Mouse (Mus musculus): ENCODE data around the gene Ten1.

Gene Ten1

DNA sequence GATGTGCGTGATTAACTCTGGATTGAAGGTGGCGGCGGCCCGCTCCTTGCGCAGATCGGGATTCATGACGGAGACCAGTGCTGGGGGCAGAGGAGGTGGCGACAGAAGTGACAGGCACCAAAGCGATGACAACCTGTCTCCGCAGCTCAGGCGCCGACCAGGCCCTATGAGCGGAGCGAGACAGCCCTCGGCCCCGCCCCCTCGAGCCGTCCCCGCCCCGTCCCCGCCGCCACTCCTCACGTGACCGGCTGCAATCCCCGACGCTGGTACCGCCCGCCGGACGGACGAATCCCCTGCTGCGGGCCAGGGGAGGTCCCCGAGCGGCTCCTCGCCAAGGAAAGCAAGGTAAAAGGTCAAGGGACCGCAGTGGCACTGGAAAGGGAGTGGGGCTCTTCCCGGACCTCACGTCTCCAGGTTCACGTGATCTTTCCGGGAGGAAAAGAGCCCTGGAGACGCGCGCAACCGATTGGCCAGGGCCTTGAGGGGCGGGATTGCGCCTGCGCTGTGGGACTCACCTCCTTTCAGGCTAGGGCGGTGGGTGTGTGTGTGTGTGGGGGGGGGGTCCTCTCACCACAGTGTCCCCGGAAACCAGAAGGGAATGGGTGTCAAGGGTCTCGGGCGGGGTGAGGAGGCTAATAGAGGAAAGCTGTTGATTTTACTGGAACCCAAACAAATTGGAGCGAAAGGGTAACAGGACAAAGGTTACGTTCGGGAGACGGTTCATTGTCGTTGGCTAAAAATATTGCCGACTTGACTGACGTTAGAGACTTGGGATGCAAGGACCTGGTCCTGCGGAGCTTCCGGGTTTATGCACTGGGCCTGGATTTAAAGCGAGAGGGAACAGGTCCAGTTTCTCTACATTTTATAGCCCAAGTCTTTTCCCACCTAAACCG, at the start of gene Ten1, which contains the start of gene Acox1:
TSS of gene Ten1 (plus strand) at position 217 of the 893 bp plus-strand sequence.
TSS of gene Acox1 (minus strand) at position 407 of the 893 bp plus-strand sequence.
- DNase-seq (ENCODE audit: low read depth, low spot score), result peak; percentile 96

DNA sequence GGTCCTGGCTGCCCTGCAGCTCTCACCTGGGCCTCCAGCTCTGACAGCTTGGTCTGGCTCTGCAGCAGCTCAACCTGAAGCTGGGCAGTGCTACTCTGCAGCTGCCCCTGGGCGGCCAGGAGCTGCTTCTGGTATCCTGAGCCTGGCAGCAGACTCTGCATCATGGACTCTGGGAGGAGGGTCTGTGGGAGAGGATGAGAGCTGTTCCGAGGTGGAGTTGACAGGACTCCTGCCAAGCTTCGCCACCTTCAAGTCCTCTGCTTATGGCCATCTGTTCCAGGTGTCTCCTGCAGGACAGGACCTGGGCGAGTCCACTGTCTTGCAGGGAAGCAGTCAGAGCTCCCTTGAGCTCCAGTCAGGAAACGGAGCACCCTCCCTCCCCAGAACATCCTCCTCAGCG, 49.3 kb upstream of the Ten1 start:
- no peak for DNase-seq (ENCODE audit: low read depth, low spot score)

DNA sequence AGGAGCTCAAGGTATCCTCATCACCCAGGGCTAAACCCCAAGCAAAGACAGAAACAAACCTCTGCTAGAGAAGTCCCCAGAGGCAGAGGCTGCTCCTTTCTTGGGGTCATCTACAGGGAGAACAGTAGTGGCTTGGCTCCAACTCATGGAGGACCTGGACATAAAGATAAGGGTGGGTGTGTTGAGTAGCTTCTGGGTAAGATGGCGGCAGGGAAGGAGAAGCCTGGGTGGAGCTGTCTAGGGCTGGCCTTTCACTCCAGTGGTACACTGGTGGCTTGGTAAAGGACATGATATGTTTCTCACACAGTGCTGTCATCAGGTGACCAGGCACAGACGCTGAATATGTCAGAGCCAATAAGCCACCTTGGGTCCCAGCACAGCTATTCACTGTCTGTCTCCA, 47.7 kb upstream of the Ten1 start:
- no peak for DNase-seq (ENCODE audit: low read depth, low spot score)

DNA sequence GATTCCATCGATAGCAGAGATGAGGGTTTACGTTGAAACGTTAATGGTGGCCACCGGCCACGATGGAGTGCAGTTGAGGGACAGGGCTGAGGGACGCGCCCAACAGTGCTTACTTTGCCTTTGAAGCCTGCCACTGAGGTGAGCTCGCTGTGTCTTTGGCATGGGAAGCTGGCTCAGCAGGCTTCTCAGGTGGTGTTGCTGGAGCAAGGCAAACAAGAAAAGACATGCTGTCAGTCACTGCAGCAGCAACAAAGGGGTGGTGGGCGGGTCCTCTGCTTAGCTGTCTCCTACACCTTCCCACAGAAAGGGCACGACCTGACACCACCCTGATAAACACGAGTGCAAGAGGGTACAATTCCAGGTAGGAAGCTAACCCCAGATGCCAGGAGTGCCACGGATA, 37.3 kb upstream of the Ten1 start:
- no peak for DNase-seq (ENCODE audit: low read depth, low spot score)

DNA sequence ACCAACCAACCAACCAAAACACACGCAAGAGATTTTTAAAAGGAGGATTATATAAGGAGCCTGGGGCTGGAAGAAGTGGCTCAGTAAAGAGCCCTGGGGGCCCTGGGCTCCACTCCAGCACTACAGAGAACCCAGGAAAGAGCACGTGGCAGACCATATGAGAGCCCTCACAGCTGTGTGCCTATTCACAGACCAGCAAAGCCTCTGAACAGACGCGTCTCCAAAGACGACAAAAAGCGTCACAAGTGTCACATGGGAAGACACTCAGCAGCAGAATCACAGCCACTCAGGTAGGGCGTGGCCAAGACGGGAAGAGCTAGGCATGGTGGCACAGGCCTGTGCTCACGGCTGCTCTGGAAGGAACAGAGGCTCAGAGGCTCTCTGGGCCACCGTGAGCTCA, 36.5 kb upstream of the Ten1 start:
- no peak for DNase-seq (ENCODE audit: low read depth, low spot score)

DNA sequence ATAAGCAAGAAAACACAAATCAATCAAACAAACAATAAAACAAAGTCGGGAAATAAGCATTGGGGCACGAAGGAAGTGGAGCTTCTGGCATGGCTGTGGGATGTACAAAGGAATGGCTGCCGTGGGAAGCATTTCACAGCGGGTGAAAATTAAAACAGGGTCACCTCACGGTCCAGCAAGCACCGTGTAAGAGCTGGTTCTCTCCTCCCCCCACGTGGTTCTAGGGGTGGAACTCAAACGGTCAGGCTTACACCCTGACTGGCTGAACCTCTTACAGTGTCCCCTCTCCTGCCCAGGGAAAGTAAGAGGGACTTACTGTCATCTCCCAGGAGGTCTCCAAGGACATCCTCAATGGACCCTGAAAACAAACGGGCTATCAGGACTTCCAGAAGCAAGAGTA, 35.7 kb upstream of the Ten1 start:
- no peak for DNase-seq (ENCODE audit: low read depth, low spot score)

DNA sequence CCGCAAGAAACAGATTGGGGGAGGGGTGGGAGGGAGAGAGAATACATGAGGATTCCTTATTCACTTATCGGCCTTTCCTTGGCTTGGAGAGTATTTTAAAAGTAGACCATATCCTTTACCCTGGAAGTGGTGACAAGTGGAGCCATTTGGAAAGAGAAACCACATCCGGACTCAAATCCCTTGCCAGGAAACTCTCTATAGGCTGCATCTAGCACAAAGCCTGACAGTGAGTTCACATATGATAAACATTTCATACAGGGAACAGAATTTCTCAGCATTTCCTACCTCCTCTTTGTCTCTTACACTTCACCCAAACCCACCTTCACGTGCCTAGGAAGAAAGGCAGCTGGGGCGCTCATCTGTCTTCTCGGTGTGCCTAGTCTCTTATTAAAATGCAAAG, 31.4 kb upstream of the Ten1 start:
- DNase-seq (ENCODE audit: low read depth, low spot score), result peak; percentile 8

DNA sequence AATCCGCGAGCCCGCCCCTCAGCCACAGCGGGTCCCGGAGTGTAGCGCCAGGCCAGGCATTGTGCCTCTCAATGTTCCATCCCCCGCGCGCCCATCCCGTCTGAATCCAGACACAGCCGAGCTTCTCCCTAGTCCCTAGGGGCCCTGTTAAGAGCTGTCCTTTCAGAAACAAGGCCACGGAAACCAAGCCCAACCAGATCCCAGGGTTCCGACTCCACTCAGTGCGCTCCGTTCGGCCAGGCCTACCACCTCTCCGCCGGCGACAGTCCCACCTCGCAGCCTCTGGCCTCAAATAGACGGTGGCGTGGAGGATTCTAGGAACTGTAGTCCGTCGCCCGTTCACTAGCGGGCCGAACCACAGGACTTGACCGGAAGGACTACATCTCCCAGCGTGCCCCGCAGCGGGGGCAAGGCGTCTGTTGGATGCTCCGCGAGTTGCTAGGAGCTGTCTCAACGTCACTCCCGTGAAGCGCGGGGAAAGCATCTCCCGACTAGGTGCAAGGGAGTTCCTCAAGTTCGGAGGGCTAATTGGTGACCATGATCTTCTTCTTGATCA, 30.7 kb upstream of the Ten1 start, which contains the start of gene Fbf1:
TSS of gene Fbf1 (minus strand) at position 283 of the 556 bp plus-strand sequence.
- peak; percentile 92 for DNase-seq (ENCODE audit: low read depth, low spot score)

DNA sequence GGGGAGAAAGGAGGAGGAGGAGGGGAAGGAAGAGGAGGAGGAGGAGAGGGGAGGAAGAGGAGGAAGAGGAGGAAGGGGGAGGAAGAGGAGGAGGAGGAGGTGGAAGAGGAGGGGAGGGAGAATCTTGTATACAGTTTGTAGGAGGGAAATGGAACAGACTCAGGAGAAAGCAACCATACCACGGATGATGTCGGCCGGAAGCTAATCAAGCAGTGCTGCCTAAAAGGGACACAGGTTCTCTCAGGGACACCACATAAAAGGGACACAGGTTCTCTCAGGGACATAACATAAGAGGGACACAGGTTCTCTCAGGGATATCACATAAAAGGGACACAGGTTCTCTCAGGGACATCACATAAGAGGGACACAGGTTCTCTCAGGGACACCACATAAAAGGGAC, 29.4 kb upstream of the Ten1 start:
- DNase-seq (ENCODE audit: low read depth, low spot score), result no peak

DNA sequence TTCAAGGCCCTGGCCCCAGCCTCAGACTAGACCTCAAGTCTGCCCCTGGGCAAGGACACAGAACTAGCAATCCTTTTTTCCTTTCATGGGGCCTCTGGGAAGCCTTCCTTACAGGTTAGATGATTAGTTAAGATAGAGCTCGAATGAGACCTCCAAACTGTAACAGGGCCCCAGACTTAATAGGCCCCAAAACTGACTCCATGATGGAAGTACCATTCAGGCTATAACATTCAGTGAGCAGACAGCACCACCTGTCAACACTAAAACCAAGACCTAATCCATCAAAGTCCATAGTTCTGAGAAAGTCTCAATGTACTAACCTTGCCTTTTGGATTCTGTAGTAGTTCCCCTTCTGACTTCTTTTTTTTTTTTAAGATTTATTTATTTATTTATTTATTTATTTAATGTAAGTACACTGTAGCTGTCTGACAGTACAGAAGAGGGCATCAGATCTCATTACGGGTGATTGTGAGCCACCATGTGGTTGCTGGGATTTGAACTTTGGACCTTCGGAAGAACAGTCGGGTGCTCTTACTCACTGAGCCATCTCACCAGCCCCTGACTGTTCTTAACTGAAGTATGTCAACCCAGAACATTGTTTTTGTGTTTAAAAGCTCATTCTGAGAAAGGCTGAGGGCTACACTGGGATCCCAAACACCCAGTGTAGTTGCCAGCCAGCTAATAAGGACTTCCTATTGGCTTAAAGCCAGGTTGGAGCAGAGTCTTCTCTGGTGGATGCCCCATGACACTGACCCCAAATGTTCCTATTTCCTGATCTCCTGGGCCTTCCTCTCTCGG, 28.5 kb upstream of the Ten1 start:
- no peak for DNase-seq (ENCODE audit: low read depth, low spot score)

DNA sequence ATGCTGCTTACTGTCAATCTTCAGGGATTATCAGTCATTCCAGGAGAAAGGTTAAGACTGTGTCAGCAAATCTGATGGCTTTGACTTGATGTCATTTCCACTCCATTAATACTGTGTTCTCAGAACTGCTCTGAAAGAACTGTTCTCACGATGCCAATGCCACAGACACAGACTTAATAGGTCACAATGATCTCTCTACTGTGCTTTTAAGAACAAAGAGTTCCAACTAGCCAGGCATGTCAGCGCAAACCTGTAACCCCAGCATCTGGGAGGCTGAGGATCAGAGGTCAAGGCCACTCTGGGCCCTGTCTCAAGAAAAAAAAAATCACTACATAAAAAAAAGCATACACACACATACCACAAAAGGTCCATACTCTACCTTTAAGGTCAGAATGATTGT, 26.7 kb upstream of the Ten1 start:
- DNase-seq (ENCODE audit: low read depth, low spot score), result no peak

DNA sequence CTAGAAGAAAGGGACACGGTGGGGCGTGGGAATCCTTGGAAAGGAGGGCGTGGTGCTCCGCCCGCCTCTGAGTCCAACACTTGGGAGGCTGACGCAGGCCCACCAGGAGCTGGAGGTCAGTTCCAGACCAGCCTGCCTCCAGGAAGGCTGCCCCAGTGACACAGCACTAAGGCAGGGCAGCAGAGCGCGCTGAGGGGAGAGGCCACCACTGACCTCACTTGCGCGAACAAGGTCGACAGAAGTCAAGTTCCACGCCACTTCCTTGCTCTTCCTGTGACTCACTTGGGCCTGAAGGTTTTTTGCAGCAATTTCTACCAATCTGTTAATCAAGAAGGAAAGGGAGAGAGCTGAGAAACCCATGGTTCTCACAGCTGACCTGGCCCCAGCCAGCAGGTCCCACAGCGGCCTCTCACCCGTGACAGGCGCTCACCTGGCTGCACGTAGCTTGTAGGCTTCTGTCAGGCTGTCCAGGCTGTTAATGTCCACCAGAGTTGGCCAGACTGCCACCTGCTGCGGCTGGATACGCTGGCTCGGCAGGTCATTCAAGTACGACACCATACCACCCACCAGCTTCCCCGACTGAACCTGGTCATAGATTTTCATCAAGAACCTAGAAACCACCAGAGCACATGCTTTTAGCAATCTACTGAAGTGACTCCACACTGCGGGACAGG, 23.7 kb upstream of the Ten1 start:
- no peak for DNase-seq (ENCODE audit: low read depth, low spot score)

DNA sequence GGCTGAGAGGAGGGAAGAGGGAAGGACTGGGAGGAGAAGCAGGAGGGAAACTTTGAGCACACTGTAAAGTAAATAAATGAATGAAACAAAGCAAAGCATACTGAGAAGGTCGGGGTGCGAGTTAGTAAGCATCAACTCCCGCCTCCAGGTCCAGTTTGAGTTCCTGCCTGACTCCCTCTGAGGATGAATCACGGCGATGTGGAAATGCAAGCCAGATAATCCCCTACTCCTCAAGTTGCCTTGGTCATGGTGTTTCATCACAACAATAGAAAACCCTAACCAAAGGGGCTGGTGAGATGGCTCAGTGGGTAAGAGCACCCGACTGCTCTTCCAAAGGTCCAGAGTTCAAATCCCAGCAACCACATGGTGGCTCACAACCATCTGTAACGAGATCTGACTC, 22.6 kb upstream of the Ten1 start:
- no peak for DNase-seq (ENCODE audit: low read depth, low spot score)

DNA sequence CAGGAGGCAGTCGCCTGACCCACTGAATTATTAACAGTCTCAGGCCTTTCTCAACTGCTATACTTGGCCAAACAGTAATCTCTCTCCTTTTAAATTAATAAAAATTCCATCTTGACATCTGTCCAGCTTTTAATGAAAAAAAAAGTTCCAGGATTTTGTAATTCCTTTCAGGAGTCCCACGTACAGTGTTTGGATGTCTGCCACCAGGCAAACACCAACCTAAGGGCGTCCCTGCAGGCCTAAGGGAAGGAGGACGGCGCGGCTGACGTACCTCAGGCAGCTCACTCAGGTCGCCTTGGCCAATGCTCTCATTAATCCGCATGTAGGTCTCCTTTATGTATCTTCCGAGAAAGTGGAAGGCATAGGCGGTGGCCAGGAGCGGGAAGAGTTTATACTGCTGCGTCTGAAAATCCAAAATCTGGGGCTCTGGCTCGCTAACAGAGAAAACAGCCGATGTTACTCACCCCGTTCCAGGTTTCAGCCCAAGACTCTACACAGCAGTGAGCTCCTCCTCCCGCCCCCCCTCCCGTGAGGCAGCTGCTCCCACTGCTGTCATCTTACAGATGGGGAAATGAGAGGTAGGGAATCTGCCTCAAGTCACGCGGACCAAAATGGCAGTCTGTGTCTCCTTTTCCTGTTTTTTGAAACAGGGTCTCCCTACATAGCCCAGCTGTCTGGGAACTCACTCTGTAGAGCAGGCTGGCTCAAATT, 20.1 kb upstream of the Ten1 start:
- DNase-seq (ENCODE audit: low read depth, low spot score), result no peak

DNA sequence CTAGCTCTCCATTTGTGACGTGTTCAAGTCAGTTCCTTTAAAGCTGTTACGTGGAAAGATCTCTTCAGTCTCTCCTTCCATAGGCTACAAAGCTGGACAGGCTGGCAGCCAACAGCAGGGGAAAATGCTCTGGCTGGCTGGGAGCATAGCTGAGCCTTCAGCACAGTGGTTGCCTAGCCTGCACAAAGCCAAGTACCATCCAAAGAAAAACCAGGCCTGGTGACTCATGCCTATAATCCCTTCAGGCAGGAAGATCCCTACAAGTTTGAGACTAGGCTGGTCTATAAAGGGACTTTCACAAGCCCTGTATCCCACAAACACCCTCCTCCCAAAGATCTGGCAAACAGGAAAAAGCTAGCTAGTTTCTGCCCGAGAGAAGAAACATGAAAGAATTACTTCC, 12.8 kb upstream of the Ten1 start:
- no peak for DNase-seq (ENCODE audit: low read depth, low spot score)

DNA sequence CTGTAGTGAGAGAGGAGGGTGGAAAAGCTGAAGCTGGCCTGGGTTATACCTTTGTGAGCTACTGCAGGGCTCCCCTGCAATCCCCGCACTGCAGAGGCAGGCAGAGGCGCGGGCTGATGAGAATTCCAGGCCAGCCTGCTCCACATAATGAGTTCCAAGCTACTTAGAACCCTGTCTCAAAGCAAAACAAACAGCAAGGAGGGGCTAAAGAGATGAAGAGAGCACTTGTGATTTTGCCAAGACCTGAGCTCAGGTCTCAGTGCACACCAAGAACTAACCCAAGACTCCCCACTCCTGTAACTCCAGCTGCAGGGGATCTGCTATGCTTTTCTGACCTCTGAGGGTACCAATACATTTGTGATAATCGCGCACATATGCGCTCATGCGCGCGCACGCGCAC, 12.3 kb upstream of the Ten1 start:
- no peak for DNase-seq (ENCODE audit: low read depth, low spot score)

DNA sequence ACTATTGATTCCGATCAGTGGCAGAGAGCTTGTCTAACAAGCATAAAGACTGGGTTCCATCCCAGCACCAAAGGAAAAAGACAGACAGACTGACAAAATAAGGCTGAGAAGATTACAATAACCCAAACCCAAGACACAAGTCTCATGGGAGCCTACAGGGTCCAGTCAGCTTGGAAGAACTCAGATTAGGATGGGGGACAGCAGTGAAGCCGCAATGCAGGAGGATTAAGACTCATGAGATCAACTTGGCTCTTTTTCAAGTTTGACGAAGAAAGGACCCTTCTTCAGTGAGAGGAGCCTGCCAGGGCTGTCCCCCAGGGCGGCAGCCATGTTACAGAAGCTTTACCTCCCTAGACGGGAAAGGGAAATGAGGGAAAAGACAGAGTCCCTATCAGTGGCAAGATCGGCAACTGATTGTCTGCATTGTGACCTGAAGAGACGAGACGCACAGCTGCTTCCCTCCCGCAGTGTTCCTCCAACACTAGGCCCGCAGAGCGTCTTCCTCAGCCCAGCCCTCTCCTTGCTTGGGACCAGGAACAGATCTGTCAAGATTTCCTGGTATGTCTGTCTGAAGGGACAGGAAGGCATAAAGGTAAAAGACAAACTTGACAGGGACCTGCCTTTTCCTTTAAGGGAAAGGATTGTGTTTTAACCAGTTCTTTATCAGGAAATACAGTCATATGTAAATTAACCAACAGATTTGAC, 11.3 kb upstream of the Ten1 start:
- no peak for DNase-seq (ENCODE audit: low read depth, low spot score)

DNA sequence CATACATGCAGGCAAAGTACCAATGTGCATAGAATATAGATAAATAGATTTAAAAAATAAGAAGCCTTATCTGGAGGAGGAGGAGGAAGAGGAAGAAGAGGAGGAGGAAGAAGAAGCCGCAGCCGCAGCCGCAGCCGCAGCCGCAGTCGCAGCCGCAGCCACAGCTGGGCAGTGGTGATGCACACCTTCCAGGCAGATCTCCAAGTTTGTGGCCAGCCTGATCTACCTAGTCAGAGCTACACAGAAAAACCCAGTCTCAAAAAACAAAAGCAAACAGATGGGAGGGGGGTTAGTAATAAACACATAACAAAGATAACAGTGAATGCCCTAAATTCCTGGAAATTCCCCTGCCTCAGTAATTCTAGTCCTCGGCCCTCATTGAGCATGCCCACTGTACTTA, 4.0 kb upstream of the Ten1 start:
- DNase-seq (ENCODE audit: low read depth, low spot score), result no peak

DNA sequence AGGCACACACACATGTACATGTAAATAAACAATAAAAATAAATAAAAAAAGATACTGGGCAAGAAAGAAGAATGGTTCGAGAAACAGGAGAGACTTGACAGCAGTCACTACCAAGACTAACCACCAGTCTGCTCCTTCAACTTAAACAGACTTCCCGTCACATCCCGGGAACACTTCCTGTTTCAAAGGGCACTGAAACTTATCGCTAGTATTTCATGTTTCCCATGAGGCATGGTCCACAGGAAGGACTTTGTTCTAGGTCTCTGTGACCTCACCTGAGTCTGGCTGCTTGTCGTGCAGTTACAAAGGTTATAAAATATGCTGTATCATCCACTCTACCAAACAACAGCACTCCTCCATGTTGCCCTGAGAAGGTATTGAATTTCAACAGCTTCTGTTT, 3.4 kb upstream of the Ten1 start:
- no peak for DNase-seq (ENCODE audit: low read depth, low spot score)

DNA sequence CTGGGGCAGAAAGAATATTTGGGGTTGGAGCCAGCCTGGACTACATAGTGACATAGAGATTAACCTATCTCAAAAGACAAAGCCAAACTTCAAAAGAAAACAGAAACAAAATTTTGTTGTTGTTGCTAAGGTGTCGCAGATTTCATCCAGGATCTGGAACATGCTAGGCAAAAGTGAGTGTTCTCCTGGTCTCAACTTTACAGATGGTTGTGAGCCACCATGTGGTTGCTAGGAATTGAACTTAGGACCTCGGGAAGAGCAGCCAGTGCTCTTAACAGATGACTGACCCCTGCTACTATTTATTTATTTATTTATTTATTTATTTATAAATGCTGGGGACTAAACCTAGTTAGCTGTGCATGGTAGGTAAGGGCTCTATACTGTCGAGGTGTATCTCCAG, 2.3 kb upstream of the Ten1 start:
- no peak for DNase-seq (ENCODE audit: low read depth, low spot score)

Measured in embryo, embryonic 11.5 days (tissue).